29 mouse cellular contexts compared by ENCODE assay signal in the genomic region with DNA sequence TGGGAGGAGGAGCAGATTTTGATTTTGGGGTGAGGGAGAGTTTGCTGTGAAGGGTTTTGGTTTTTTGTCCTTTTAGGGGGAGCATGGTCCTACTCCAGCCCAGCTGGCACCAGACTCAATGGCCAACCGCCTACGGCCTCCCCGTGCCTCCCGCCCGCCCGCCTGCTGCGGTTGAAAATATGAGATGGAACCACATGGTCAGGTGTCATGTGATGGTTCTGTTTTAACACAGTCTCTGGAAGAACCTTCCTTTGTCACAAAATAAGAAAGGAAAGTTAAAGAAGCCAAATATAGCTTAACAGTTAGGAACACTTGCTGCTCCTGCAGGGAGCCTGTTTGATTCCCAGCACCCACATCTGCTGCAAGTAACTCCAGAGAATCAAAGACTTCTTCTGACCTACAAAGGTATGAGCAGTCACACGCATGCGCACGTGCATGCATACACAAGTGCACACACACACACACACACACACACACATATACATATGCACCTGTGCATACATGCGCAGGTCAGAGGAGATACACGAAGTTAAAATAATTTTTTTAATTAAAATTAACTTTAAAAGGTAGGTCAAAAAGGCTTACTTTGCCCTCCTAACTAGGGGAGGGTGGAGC. TPM values are rescaled to one million over a fixed set of nuclear protein-coding genes. Genes with fewer than 3 reads are reported as not detected.
DNase-seq lines count a peak whose midpoint lies in the region; ATAC-seq and TF ChIP-seq lines count a peak whose summit lies in the region.
"Had no signal": no experiment of that assay in that cellular context is flagged by ENCODE, and none has a peak within 500 bp of the region (broad histone marks: within the 10 kb centered on the region; RNA-seq: fewer than 3 reads in every experiment).

No protein-coding gene starts in this region.

- H3K9me3 ChIP-seq in intestine, embryonic 16.5 days (ENCODE audit: control insufficient read depth, low read length) = no peaks in the 10 kb centered on the region
- H3K9me3 ChIP-seq in intestine, postnatal 0 days (ENCODE audit: control insufficient read depth) = no peaks in the 10 kb centered on the region
- H3K9me3 ChIP-seq: embryonic facial prominence, embryonic 15.5 days; forebrain, embryonic 15.5 days; heart, embryonic 12.5 days; hindbrain, embryonic 10.5 days; kidney, embryonic 15.5 days; limb, embryonic 12.5 days; midbrain, embryonic 10.5 days; neural tube, embryonic 15.5 days had no signal

- H3K79me2 ChIP-seq in myocyte (ENCODE audit: control insufficient read depth, insufficient read depth) = no peaks in the 10 kb centered on the region

- no peaks in the 10 kb centered on the region for H3K36me3 ChIP-seq in intestine, embryonic 16.5 days (ENCODE audit: control insufficient read depth, insufficient read depth, low read length)
- no peaks in the 10 kb centered on the region for H3K36me3 ChIP-seq in intestine, postnatal 0 days (ENCODE audit: control insufficient read depth, insufficient read depth)
- no peaks in the 10 kb centered on the region for H3K36me3 ChIP-seq in myocyte (ENCODE audit: control insufficient read depth, insufficient read depth)
- H3K36me3 ChIP-seq: embryonic facial prominence, embryonic 15.5 days; forebrain, embryonic 15.5 days; heart, embryonic 12.5 days; hindbrain, embryonic 10.5 days; kidney, embryonic 15.5 days; limb, embryonic 12.5 days; midbrain, embryonic 10.5 days; neural tube, embryonic 15.5 days had no signal

- H3ac ChIP-seq in myocyte (ENCODE audit: control insufficient read depth, insufficient read length) = no peak overlapping the region

- no peaks in the 10 kb centered on the region for H3K27me3 ChIP-seq in intestine, embryonic 16.5 days (replicated peaks; ENCODE audit: control insufficient read depth, insufficient read depth, low read length)
- no peaks in the 10 kb centered on the region for H3K27me3 ChIP-seq in intestine, postnatal 0 days (replicated peaks; ENCODE audit: control insufficient read depth, insufficient read depth, low read length)
- no peaks in the 10 kb centered on the region for H3K27me3 ChIP-seq in myocyte (ENCODE audit: control insufficient read depth, insufficient read depth, insufficient read length)
- H3K27me3 ChIP-seq: embryonic facial prominence, embryonic 15.5 days; forebrain, embryonic 15.5 days; heart, embryonic 12.5 days; kidney, embryonic 15.5 days; limb, embryonic 12.5 days had no signal

- no peak overlapping the region for H3K9ac ChIP-seq in intestine, embryonic 16.5 days (ENCODE audit: low read depth, low read length)
- no peak overlapping the region for H3K9ac ChIP-seq in intestine, postnatal 0 days (ENCODE audit: low read depth, low read length)
- H3K9ac ChIP-seq: embryonic facial prominence, embryonic 15.5 days; forebrain, embryonic 15.5 days; heart, embryonic 12.5 days; kidney, embryonic 15.5 days; limb, embryonic 12.5 days; liver, postnatal 0 days; neural tube, embryonic 15.5 days had no signal

- no peak overlapping the region for H3K4me3 ChIP-seq in intestine, embryonic 16.5 days (ENCODE audit: low read length)
- H3K4me3 ChIP-seq in intestine, postnatal 0 days (ENCODE audit: low read depth, low read length) = no peak overlapping the region
- no peak overlapping the region for H3K4me3 ChIP-seq in myocyte
- H3K4me3 ChIP-seq: embryonic facial prominence, embryonic 15.5 days; forebrain, embryonic 15.5 days; heart, embryonic 12.5 days; hindbrain, embryonic 10.5 days; kidney, embryonic 15.5 days; left cerebral cortex, adult 2 months; limb, embryonic 12.5 days; midbrain, embryonic 10.5 days; neural tube, embryonic 15.5 days had no signal

- no peak for TF ChIP-seq POLR2A in myocyte (IDR thresholded peaks at IDR 0.05; ENCODE audit: insufficient read length, low read depth)

- H3K27ac ChIP-seq in intestine, embryonic 16.5 days (ENCODE audit: low read length) = no peak overlapping the region
- H3K27ac ChIP-seq in intestine, postnatal 0 days (ENCODE audit: low read depth, low read length) = no peak overlapping the region
- H3K27ac ChIP-seq: embryonic facial prominence, embryonic 15.5 days; forebrain, embryonic 15.5 days; hindbrain, embryonic 10.5 days; kidney, embryonic 15.5 days; left cerebral cortex, adult 2 months; limb, embryonic 12.5 days; midbrain, embryonic 10.5 days; neural tube, embryonic 15.5 days had no signal

- no peak overlapping the region for H3K4me2 ChIP-seq in intestine, embryonic 16.5 days (ENCODE audit: low read depth, low read length)
- no peak overlapping the region for H3K4me2 ChIP-seq in intestine, postnatal 0 days (replicated peaks; ENCODE audit: low read depth)
- peak overlapping the region; percentile 27 for H3K4me2 ChIP-seq in myocyte (ENCODE audit: low read depth)
- H3K4me2 ChIP-seq: embryonic facial prominence, embryonic 15.5 days; forebrain, embryonic 15.5 days; heart, embryonic 12.5 days; kidney, embryonic 15.5 days; limb, embryonic 12.5 days; liver, embryonic 11.5 days; neural tube, embryonic 15.5 days had no signal

- H3K4me1 ChIP-seq in intestine, embryonic 16.5 days (ENCODE audit: control insufficient read depth, insufficient read depth, low read length) = peaks cover 8% of the 10 kb centered on the region; the same call in 1 of the 2 replicates
- H3K4me1 ChIP-seq in intestine, postnatal 0 days (replicated peaks; ENCODE audit: control insufficient read depth, insufficient read depth, low read length) = no peaks in the 10 kb centered on the region; the same call in 1 of the 2 replicates
- H3K4me1 ChIP-seq: embryonic facial prominence, embryonic 15.5 days; limb, embryonic 12.5 days; neural tube, embryonic 15.5 days had no signal

- peak; percentile 21 for DNase-seq in right cerebral cortex, postnatal 25 days
- DNase-seq in right cerebral cortex, postnatal 4 days = no peak
- DNase-seq in natural killer cell, adult 2 months (ENCODE audit: low spot score in 2 of 2) = no peak
- no peak for DNase-seq in spleen, adult 12 weeks (ENCODE audit: low spot score)
- DNase-seq: adrenal gland, postnatal 10 days; gastrocnemius, postnatal 25 days; heart, adult 18-20 months; heart, postnatal 10 days; kidney, adult 11 months; kidney, postnatal 36 days; liver, postnatal 0 days; spleen, adult 18-20 months; thymus, postnatal 25 days had no signal

- WGBS in intestine, embryonic 16.5 days = 91% methylated on average over 12 of the region's 12 CpGs
- WGBS in intestine, postnatal 0 days = 91% methylated on average over 12 of the region's 12 CpGs

- no peak for TF ChIP-seq CTCF in intestine, postnatal 0 days (IDR thresholded peaks at IDR 0.05; ENCODE audit: low read depth)

- peak; percentile 2; the same call in 1 of the 2 replicates for ATAC-seq in intestine, embryonic 16.5 days
- ATAC-seq in intestine, postnatal 0 days = no peak
- ATAC-seq: forebrain, embryonic 15.5 days; hindbrain, embryonic 16.5 days; lung, postnatal 0 days; midbrain, embryonic 16.5 days had no signal

TF ChIP-seq in myocyte, 11 proteins besides CTCF, POLR2A, EP300 and RAD21:
- TF ChIP-seq MYOG (IDR thresholded peaks at IDR 0.05; ENCODE audit: control insufficient read depth in 1 of 3, insufficient read depth in 1 of 3, insufficient read length in 2 of 3, low read depth in 2 of 3) (no peak), USF1 (IDR thresholded peaks at IDR 0.05; ENCODE audit: low read depth) (peak; percentile 67), MYOD1 (IDR thresholded peaks at IDR 0.05; ENCODE audit: control insufficient read depth in 1 of 3, insufficient read length in 2 of 3, low read depth in 2 of 3) (peak in 1 of 3 experiments; percentile 48)
TF ChIP-seq in myocyte: peak in this region for 2.

RNA-seq across cellular contexts. Expression of a gene that starts 25.3 kb away (rescaled TPM):
- polyA plus RNA-seq in intestine, embryonic 16.5 days (2015; fragmentation: Nextera tagmentation; extraction: Ambion mirVana) = 7.2 and 8.1 TPM in 2 replicates
- 22.4 and 26.6 TPM in 2 replicates for polyA plus RNA-seq in intestine, postnatal 0 days (2015; fragmentation: Nextera tagmentation; extraction: Ambion mirVana)
- 70.0 TPM for polyA plus RNA-seq in myocyte (2012; fragmentation: generic; extraction: Trizol)

RNA-seq across cellular contexts. Expression of a gene that starts 47.2 kb away (rescaled TPM):
- polyA plus RNA-seq in intestine, embryonic 16.5 days (2015; fragmentation: Nextera tagmentation; extraction: Ambion mirVana) = 19.0 and 21.4 TPM in 2 replicates
- polyA plus RNA-seq in intestine, postnatal 0 days (2015; fragmentation: Nextera tagmentation; extraction: Ambion mirVana) = 14.9 and 15.7 TPM in 2 replicates
- 26.4 TPM for polyA plus RNA-seq in myocyte (2012; fragmentation: generic; extraction: Trizol)
